Mouse (Mus musculus) kidney, adult 2 months (tissue): Measurements from ENCODE around the gene Pias4.
"Not testable (repeated sequence)": the region's sequence is repeated elsewhere in the genome, so short reads cannot be mapped to it uniquely, and the experiment has no call there.

Source experiments
- CTCF ChIP-seq: fragments of 200-500 bp; conservative IDR thresholded peaks from 2 replicates; pipeline ENCODE4 v1.5.1; 2011; ENCODE audit warnings: low read depth, mild to moderate bottlenecking, control low read depth, low read length, moderate library complexity, mixed read lengths; ENCODE audit not compliant: insufficient read depth, insufficient read length
- POLR2A ChIP-seq: fragments of 200-500 bp; IDR thresholded peaks from one replicate; pipeline ENCODE4 v1.6.1; 2011; ENCODE audit warnings: low read depth, low read length, control low read depth

DNA sequence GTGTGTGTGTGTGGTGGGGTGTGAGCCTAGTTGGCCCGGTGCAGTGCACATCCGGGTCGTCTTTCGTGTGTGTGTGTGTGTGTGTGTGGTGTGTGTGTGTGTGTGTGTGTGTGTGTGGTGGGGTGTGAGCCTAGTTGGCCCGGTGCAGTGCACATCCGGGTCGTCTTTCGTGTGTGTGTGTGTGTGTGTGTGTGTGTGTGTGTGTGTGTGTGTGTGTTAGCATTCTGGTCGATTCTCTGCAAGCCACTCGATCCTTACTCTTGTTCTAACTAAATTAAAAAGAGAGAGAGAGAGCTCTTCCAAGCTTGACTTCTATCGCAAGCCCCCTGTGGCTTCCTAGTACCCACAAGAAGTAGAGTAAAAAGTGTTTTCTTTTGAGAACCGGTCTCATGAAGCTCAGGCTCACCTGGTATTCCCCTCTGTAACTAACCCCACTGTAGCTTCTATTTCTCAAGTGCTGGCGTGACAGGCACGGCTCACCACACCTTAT is 1.7 kb upstream of the Pias4 start:
- TF ChIP-seq POLR2A, CTCF: not testable (repeated sequence)
